Mouse (Mus musculus) lung, postnatal 14 days (tissue): ENCODE measurements around the gene Nfkbil1.

Experiments
- DNase-seq: peaks from one replicate; pipeline ENCODE4 v3.0.0; 2021

The Nfkbil1 gene

DNA sequence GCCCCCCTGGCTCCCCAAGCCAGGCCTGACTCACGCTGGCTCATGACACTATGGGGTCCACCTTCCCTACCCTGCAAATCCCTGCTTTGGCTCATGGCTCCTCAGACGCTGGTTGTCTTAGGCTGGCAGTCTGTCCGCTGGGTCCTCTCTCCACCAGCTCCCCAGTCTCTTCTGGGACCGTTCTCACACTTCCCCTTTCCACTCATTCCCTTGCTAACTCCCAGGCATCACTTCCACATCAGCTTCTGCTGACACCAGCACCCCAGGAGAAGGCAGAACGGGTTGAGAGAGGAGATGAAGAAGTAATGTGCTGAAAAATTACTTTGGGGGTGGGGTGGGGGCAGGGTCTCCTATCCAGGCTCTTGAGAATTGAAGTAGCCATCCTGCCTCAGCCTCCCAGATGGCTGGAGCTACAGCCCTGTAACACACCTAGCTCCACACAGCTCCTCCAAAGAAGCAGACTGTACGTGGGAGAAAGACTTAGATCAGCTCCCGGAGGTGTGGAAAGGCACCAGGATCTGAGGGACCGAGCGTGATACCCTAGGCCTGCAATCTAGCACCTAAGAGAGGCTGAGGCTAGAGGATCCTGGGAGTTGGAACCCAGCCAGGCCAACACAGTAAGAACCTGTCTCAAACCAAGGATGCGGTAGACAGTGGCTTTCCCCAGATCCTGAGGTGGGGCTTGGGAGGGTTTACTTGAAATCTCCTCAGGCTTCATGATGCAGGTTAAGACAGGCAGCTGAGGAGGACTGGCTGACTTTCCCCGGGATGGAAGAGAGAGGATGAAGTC, 63.0 kb downstream of the Nfkbil1 start:
- no peak for DNase-seq
